Mouse (Mus musculus): ENCODE data around the gene Tm7sf2.

Tm7sf2 gene

DNA sequence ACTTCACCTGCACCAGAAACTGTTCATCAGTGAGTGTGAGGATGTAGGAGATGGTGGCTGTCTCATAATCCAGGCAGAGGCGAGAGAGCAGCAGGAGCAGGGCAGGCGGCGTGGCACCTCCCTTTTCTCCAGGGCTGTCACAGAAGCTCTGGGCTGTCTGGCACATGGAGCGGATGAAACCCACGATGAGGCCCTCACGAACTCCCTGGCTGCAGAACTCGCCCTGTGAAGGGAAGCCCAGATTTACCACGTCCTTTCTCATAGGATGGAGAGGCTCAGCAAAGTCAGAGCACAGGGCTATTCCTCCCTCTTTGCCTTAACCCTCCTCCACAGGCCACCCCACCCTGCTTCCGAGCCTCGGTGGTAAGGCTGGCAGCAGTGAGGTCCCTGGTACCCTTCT lies 1.7 kb upstream of the Tm7sf2 start:
- DNase-seq (ENCODE audit: low spot score in 2 of 2) = no peak

DNA sequence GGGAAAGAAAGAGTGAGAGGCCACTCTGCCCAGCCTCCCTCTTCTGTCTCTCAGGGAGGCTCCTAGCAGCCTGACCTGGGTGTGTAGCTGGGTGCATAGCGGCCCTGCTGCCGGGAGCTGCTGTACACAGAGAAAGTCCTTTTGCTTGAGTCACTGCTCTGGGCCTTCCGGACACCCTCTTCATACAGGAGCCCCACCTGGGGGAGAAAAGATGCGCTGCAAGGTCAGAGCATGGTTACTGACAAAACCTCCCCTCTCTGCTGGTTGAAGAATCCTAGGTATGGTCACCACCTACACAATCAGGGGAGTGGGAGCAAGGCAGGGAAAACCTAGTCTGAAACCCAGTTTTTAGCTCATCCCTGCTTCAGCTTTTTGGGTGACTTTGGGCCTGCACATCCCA lies 778 bp upstream of the Tm7sf2 start:
- DNase-seq (ENCODE audit: low spot score in 2 of 2) = no peak

DNA sequence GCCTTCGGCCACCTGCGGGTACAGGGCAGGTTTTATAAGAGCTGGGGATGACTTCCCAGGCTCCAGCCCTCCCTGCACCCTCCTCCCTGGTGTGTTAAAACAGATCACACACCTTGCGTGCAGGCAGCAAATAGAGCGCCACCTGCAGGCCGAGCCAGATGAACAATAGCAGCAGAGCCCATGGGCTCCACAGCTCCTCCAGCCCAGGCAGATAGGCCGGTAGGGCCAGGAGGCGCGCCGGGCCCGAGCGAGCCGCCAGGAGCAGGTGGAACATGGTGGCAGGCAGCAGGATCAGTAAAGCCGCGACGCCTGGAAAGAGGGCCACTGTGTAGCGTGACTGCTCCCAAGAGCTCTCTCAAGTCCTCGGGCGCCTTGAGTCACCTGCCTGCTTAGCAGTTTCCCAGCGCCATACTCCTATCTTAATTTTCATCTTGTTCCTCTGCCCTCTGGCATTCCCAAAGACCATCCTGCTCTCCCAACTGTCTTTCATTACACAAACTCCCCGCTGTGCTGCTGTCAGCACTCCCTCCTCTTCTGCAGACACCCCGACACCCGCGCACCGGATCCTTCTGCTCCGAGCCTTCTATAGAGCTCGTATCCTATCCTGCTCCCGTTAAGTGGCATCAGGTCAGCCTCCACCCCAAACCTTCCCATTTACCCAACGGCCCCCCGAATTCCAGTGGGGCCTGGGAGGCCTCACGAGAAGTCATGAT lies 1.0 kb downstream of the Tm7sf2 start:
- DNase-seq (ENCODE audit: low spot score in 2 of 2) = peak; percentile 78 to 87

DNA sequence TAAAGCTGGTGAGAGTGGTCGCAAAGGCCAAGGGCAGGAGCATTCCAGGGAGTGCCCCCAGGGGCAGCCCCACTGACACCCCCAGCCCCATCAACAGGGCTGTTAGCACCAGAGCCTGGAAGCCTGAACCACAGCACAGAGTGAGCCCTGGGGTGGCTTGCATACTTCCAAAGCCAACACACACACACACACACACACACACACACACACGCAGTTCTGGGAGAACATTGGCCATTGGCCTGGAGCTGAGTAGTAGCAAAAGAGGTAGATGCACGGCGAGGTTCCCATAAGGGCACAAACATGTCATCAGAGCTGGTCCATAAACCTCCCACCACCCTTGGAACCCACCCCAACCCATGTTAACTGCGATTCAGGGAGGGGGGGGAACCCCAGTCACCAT lies 1.6 kb downstream of the Tm7sf2 start:
- no peak for DNase-seq (ENCODE audit: low spot score in 2 of 2)

DNA sequence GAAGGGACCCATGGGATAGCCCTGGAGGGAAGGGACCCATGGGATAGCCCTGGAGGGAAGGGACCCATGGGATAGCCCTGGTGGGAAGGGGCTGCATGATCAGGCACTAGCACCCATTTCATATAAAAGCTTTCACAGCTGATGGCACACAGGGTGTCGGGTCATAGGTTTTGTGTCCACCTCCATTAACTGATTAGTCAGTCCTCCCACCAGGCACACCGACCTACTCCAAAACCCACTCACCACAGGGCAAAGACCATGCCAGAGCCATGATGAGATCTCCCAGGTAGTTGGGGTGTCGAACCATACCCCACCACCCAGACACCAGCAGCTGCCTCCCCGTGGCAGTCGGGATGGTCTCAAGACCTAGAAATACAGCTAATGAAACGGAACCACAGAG lies 5.1 kb downstream of the Tm7sf2 start:
- no peak for DNase-seq (ENCODE audit: low spot score in 2 of 2)

DNA sequence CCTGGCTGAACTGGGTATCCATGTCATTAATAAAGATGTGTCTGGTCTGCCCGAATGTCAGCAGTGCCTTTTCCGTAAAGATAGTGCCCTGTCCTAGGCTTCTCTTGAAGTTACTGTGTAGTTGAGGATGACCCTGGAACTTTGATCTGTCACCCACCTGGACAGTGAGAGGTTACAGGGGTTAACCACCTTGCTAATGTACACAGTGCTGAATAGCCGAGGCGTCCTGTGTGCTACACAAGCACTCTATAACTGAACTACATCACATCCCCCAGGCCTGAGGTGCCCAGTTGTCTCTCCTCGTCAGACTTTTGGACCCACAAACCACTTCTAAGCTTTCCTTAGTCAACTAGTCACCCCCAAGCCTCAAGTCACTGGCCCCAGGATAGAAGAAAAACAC lies 5.8 kb downstream of the Tm7sf2 start:
- no peak for DNase-seq (ENCODE audit: low spot score in 2 of 2)

DNA sequence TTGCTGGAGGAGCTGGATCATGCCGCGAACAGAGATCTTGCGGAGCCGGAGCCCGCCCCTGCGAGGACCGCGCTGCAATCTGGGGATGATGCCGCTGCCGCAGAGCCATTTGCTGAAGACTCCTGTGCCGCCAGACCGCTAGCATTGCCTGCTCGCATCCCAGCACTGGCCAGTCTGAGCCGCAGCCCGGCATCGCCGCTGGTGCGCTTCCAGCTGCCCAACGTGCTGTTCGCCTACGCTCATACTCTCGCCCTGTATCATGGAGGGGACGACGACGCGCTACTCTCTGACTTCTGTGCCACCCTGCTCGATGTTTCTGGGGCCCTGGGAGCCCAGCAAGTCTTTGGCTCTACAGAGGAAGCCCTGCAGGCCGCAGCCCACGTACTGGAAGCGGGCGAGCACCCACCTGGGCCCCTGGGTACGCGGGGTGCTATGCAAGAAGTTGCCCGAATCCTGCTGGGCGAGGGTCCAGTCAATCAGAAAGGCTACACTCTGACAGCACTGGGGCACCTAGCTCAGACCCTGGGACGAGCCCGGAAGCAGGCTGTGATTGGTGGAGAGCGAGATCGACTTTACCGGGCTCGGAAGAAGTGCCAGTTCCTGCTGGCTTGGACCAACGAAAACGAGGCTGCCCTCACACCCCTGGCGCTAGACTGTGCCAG lies 6.4 kb downstream of the Tm7sf2 start:
- peak; percentile 36 to 39 for DNase-seq (ENCODE audit: low spot score in 2 of 2)

DNA sequence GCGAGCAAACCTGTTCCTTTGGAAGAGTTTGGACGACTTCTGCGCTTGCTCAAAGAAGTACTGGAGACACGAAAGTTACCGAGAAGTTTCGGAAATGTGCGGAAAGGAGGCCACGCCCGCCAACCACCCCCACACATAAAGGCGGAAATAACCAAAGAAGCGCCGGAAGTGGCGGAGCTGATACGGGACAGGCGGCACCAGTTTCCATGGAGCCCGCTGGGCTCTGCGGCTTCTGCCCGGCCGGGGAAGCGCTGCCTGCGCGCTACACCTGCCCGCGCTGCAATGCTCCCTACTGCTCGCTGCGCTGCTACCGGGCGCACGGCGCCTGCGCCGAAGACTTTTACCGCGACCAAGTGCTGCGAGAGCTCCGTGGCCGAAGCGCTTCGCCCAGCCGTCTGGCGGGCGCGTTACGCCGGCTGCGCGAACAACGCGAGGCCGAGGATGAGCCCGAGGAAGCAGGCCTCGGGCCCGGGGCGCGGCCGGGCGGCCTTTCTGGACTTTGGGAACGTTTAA lies 7.1 kb downstream of the Tm7sf2 start, which contains the start of gene Znhit2:
Znhit2 (plus strand) TSS at position 172 of the 513 bp plus-strand sequence.
- DNase-seq (ENCODE audit: low spot score in 2 of 2) = peak; percentile 93 to 97

DNA sequence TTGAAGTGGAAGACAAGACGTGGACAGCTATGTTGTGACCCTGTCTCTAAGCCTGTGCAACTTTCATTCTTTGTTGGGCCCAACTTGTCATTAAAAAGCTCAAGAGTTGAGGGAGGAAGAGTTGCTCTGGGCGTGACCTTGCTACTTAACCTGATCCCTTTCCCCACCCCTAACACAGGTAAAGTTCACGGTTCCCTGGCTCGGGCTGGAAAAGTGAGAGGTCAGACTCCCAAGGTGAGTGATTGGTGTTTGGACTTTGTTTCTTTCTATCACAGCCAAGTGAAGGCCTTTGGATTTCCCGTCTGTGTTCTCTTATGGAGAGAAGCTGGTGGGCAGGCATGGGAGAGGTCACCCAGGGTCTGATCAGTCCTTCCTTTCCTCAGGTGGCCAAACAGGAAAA lies 9.2 kb downstream of the Tm7sf2 start:
- DNase-seq (ENCODE audit: low spot score in 2 of 2) = no peak

DNA sequence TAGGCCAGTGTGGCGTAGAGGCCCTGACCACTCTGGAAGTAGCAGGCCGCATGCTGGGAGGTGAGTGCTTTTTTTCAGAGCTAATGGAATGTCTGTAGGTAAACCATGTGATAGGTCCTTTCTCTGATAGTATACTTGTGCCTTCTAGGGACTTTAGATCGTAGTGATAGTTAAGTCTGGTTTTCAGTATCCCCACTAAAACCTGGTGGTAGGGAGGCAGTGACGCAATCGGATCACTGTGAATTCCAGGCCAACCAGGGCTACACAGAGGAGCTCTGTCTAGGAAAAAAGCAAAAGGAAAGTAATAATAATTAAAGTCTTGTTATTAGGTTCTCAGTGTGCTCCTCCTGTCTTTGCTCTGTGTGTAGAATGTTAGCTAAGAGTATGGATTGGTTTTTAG lies 9.7 kb downstream of the Tm7sf2 start:
- no peak for DNase-seq (ENCODE audit: low spot score in 2 of 2)

DNA sequence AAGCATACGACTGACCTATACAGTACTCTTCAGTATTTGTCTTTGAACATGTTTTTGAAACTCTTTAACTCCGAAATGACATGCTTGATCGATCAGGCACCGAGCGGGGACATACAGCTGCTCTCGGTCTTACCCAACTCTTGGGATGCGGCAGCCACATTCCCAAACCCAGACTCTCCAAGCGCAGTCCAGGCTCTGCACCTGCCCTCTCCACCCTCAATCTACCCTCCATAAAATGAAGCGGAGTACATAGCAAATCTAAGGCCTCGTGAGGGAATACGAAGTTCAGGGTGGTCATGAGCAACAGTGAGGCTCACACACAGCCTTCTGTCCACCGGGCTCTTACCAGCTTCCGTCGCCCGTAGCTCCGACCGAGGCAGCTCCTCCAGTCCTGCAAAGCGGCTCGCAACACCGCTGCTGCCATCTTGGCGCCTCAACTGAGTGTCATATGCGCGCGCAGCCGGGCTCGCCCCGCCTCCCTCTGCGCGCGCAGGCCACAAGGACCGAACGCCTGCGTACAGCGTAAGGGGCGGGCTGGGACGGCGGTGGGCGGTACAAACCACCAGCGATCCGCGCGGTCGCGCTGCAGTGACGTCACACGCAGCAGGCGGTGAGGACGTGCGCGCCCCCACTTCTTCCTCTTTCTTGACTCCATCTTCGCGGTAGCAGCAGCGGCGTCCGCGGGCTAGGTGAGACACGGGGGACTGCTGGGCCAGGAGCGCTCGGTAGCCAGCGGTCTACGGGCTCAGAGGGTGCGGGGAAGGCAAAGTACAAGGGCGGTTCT lies 10.7 kb downstream of the Tm7sf2 start, which contains the start of the genes Mrpl49 and Fau:
Mrpl49 (minus strand) TSS at position 473 of the 784 bp plus-strand sequence.
Fau (plus strand) TSS at position 532 of the 784 bp plus-strand sequence.
- peak; percentile 99 for DNase-seq (ENCODE audit: low spot score in 2 of 2)

DNA sequence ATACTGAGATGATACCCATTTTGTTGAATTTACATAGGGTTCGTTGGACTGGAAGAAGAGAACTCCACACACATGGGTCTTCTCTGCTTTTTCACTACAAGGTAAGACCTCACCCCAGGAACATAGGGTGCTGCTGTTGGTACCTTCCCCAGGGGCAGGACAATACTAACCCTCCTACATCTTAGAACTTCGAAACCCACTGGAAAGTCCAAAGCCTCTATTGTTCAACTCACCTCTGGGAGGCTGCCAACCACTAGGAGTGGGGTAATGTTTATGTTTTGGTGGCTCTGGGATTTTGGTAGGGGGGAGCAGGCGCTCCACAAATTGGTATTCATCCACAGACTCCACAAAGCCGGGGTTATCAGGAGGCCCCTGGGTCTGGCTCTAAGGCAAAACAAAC lies 11.5 kb downstream of the Tm7sf2 start:
- no peak for DNase-seq (ENCODE audit: low spot score in 2 of 2)

DNA sequence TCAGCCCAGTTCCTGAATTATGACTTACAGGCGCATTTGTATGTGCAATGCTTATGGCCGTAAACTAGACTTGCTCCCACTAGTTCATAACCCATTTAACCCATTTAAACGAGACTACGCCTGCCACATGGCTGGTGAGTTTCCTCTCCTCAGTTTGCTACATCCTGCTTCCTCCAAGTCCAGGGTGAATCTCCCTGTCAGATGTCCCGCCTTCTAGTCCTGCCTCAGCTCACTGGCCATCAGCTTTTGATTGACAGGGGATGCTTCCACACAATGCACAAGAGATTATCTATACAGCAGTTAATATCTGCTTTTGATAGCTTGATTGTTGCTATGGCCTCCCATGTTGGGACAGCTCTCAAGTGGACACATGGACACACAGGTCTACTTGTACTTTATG lies 13.9 kb downstream of the Tm7sf2 start:
- DNase-seq (ENCODE audit: low spot score in 2 of 2) = no peak

DNA sequence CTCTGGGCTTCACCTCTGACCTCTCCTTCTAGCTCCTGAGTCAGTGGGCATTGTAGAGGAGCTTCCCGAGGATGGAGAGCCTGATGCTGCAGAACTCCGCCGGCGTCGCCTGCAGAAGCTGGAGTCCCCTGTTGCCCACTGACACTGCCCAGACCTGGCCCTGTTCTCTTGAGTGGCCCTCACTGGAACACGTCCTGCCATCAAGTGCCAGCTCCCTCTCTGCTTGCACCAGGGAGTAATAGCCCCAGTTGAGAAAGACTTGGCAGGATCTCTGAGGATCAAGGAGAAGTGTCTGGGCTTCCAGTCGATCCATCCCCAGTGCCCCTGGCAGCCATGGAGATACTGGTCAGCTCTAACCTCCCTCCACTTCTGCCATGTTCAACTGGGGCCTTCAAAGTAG lies 15.7 kb downstream of the Tm7sf2 start:
- DNase-seq (ENCODE audit: low spot score in 2 of 2) = no peak

DNA sequence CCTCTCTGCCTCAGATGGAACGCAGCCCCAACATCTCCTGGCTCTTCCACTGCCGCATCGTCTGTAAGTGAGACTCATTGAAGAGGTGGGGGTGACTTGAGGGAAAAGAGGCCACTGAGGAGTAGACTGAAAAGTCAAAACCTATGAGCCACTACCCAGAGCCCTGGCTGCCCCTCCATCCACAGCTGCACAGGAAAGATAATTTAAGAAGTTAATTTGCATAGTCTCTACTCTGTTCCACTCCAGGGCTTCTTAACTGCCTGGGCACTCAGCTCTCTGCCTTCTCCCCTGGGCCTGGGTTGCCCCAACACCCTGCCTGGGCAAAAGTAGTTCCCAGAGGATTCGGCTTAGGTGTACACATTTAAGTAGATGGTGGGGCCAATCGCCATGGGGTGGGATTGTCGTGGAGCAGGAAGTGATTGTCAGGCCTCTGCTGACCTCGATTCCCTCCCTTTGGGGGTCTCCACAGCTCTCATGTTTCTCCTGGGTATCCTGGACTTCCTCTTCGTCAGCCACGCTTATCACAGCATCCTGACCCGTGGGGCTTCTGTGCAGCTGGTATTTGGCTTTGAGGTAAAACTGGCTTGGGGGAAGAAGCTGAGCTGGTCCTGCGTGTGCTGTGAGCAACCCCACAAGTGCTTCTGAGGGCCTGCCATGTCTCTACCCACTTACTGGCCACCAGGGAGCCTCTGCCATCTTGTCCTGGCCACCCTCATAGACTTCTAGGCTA lies 19.3 kb downstream of the Tm7sf2 start:
- DNase-seq (ENCODE audit: low spot score in 2 of 2) = no peak

DNA sequence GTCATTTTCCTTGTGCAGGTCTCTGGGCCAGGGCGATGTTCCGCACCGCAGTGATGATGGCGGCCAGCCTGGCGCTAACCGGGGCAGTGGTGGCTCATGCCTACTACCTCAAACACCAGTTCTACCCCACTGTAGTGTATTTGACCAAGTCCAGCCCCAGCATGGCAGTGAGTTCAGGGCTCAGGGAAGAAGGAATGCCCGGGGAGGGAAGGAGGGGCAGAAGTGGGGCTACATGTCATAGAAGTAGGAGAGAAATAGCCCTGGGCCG lies 20.3 kb downstream of the Tm7sf2 start:
- no peak for DNase-seq (ENCODE audit: low spot score in 2 of 2)

DNA sequence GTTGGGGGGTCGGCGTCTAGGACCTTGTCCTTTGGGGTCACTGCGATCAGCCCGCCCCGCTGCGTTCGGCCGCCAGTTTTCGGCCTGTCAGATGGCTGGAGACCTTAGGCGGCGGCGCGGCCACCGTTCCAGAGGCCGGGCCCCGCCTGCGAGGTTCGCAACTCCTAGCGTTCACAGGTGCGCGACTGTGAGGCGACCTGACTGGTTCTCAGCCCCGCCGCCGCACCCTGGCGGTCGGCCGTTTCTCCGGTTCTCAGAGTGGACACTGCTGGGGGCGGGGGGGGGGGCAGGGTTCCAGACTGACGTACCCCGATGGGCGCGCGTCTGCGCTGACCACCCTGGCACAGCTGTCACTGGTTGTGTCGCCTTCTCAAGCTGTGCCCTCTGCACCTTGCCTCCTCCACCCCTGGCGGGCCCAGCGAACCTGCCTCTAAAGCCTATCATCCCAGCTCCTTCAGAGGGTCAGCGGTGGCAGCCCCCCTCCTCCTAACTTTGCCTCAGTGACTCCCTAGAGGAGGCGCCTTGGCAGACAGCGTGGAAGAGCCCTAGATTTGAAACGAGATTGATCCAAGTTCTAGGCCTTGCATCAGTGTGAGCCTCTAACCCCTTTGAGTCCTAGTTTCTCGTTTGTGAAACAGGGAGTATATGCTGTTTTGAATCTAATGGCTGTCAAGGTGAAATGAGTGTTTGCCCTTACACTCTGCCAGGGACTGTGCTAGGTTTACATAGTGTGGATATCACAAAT lies 20.8 kb downstream of the Tm7sf2 start:
- DNase-seq (ENCODE audit: low spot score in 2 of 2) = no peak

DNA sequence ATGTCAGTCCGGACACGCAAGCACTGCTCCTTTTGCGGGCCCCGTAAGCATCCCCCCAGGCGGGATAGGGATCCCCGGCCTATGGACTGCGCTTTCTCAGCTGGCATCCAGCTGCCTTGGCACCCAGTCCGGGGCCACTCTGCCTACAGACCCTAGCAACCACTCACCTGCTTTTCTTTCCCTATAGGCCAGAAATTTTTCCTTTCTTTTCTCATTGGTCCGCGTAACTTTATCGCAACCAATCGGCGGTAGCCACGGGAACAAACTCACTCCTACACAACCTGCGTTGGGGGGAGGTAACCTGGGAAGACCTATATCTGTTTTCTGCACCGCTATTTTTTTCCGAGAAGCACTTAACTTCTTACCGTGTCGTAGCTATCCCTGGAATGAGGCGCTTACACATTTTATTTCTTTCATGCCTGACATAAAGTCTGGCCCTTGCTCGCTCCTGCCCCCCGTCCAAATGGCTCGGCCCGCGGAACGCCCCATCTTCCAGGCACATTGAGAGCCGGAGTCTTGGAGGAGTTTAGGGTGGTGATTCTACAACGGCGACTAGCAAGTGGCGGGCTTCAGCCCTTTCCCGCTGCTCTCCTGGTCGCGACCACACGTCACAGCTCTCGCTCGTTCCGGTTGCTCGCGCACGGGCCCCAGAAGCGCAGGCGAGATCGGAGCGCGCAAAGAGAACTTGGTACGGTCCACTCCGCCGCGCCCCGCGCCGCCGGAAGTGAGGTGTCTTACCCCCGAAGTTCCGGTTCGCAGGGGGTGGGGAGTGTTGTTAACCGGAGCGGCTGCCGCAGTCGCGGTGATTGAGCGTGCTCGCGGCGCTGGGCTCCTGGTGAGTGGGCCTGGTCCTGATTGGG lies 21.6 kb downstream of the Tm7sf2 start, which contains the start of gene Syvn1:
Syvn1 (plus strand) TSS at position 283 of the 860 bp plus-strand sequence.
- peak; percentile 92 to 93 for DNase-seq (ENCODE audit: low spot score in 2 of 2)

DNA sequence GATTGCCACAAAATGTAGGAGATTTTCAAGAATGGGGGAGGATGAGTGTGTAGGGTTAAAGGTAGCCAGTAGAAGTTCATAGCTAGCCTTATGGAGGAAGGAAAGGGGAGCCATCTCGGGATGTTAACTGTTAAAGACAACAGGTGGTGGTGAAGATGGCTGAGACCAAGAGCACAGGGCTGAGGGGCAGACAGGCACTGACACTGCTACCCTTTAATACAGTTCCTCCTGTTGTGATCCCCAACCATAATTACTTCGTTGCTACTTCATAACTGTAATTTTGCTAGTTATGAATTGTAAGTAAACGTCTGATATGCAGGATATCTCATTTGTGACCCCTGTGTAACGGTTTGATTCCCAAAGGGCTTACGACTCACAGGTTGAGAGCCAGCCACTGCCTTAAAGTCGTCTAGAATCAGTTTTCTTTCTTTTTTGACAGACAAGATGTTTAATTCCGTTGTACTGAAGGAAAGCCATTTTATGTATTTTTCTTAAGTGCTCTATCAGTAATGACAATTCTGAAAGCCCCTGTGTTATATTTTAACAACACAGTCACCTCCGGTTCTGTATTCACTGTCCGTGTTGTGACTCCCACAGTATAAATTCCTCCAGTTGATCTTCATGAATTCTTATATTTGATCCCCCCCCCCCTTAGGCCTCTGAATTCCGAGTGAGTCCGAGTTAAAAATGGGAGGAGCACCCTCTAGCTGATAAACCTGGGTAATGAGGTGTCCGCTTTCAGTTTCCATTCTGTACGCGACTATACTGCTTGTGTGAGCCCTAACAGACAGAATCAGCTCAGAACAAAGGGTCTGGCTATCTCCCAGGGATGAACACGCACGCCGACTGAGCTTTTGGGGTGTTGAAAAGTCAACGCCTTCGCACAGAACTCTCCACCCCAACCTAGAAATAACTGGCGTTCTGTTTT lies 22.5 kb downstream of the Tm7sf2 start:
- no peak for DNase-seq (ENCODE audit: low spot score in 2 of 2)
